Mouse (Mus musculus): ENCODE measurements around the gene Lpin2. TPM values are rescaled to one million over a fixed set of nuclear protein-coding genes. Genes with fewer than 3 reads are reported as not detected.

Lpin2 gene
- total and polyA plus RNA-seq, 3 experiments = 22.4 to 32.1 TPM; not detected in 1

DNA sequence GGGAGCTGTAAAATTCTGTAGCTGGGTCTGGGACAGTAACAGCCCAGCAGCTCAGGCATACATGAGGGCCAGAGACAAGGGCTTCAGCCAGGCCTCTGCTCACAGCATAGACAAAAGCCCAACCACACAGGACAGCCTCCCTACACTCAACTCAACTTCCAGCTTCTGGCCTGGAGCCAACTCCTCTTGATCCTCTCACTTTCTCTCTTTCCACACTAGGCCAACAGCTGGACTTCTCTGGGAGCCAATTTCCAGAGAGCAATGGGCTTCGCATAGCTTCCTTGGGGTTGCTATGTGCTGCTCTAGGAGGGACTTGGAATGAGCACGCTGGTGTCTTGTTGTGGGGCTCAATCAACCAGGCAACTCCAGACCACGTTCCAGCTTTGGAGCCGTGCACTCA, 100.9 kb downstream of the Lpin2 start:
- Histone ChIP-seq H3K79me2 (ENCODE audit: control insufficient read depth, insufficient read depth, low read length, poor library complexity) (peaks cover 28% of the 10 kb centered on the region), H3K36me3 (ENCODE audit: control insufficient read depth in 1 of 2, insufficient read depth in 2 of 2, low read length in 2 of 2) (peaks cover 6 to 34% of the 10 kb centered on the region in 2 experiments), H3K27ac (ENCODE audit: control insufficient read depth, low read depth, low read length) (no peak overlapping the region), H3K4me3 (ENCODE audit: control insufficient read depth in 1 of 2, insufficient read depth in 1 of 2, low read depth in 2 of 2, low read length in 2 of 2) (no peak overlapping the region), H3K27me3 (ENCODE audit: control insufficient read depth in 1 of 2, insufficient read depth in 2 of 2, low read length in 2 of 2) (no peaks in the 10 kb centered on the region), H3K9me3 (replicated peaks; ENCODE audit: insufficient read depth, low read length) (no peaks in the 10 kb centered on the region), H3K4me1 (ENCODE audit: control insufficient read depth in 1 of 2, insufficient read depth in 2 of 2, low read length in 2 of 2) (peaks cover 33 to 35% of the 10 kb centered on the region in 2 experiments), H3K9ac (ENCODE audit: control insufficient read depth, low read depth, low read length, poor library complexity, severe bottlenecking) (no peak overlapping the region)
- no peak for TF ChIP-seq UBTF (IDR thresholded peaks at IDR 0.05; ENCODE audit: borderline replicate concordance, insufficient read depth, low read depth, low read length)
- no peak for TF ChIP-seq TAL1 (IDR thresholded peaks at IDR 0.05; ENCODE audit: low read length)
- TF ChIP-seq POLR2AphosphoS2 (IDR thresholded peaks at IDR 0.05; ENCODE audit: low read length) = no peak
- TF ChIP-seq GATA1 (IDR thresholded peaks at IDR 0.05; ENCODE audit: low read depth, low read length) = no peak
- TF ChIP-seq CHD1 (IDR thresholded peaks at IDR 0.05; ENCODE audit: low read depth, low read length) = no peak
- no peak for TF ChIP-seq JUND (IDR thresholded peaks at IDR 0.05; ENCODE audit: low read depth, low read length)
- DNase-seq (ENCODE audit: low read depth, low spot score) = no peak

DNA sequence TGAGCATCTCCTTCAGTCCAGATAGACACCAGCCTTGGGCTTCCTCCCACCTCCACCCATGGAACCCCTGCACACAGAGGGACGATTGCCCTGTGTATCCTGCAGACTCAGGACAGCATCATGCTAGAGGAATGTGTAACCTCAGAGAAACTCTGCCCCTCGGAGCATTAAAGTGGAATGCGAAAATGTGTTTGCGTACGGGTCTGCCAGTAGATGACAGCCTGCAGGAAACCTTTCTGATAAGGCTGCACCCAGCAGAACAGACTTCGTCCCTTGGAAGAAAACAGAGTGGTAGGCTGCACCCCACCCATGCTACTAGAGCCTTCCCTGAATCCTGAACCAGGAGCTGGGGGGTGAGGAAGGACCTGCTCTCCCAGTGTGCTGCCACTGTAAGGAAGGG, 102.5 kb downstream of the Lpin2 start:
- no peak overlapping the region for H3K4me3 ChIP-seq (ENCODE audit: control insufficient read depth in 1 of 2, insufficient read depth in 1 of 2, low read depth in 2 of 2, low read length in 2 of 2)
- DNase-seq (ENCODE audit: low read depth, low spot score) = peak; percentile 75
- peaks cover 2 to 50% of the 10 kb centered on the region in 2 experiments; a peak in 3 of 4 replicates for H3K36me3 ChIP-seq (ENCODE audit: control insufficient read depth in 1 of 2, insufficient read depth in 2 of 2, low read length in 2 of 2)
- no peaks in the 10 kb centered on the region for H3K9me3 ChIP-seq (replicated peaks; ENCODE audit: insufficient read depth, low read length)
- peaks cover 29% of the 10 kb centered on the region for H3K79me2 ChIP-seq (ENCODE audit: control insufficient read depth, insufficient read depth, low read length, poor library complexity)
- no peaks in the 10 kb centered on the region for H3K27me3 ChIP-seq (ENCODE audit: control insufficient read depth in 1 of 2, insufficient read depth in 2 of 2, low read length in 2 of 2)
- peak overlapping the region; percentile 56 for H3K9ac ChIP-seq (ENCODE audit: control insufficient read depth, low read depth, low read length, poor library complexity, severe bottlenecking)
- peaks cover 41 to 48% of the 10 kb centered on the region in 2 experiments for H3K4me1 ChIP-seq (ENCODE audit: control insufficient read depth in 1 of 2, insufficient read depth in 2 of 2, low read length in 2 of 2)
- peak overlapping the region; percentile 67 for H3K27ac ChIP-seq (ENCODE audit: control insufficient read depth, low read depth, low read length)
- TF ChIP-seq RAD21 (IDR thresholded peaks at IDR 0.05; ENCODE audit: low read depth, low read length) (no peak), ELF1 (IDR thresholded peaks at IDR 0.05; ENCODE audit: low read depth, low read length) (no peak), CTCF (IDR thresholded peaks at IDR 0.05 in 2 of 3, conservative IDR thresholded peaks at IDR 0.05 in 1 of 3; ENCODE audit: control insufficient read depth in 1 of 3, insufficient read depth in 1 of 3, low read depth in 2 of 3, low read length in 3 of 3, poor library complexity in 1 of 3, severe bottlenecking in 1 of 3) (no peak), NELFE (IDR thresholded peaks at IDR 0.05; ENCODE audit: low read depth, low read length) (no peak), UBTF (IDR thresholded peaks at IDR 0.05; ENCODE audit: borderline replicate concordance, insufficient read depth, low read depth, low read length) (no peak), SIN3A (IDR thresholded peaks at IDR 0.05; ENCODE audit: low read length) (peak; percentile 76; the same call in 1 of the 2 replicates), E2F4 (IDR thresholded peaks at IDR 0.05; ENCODE audit: borderline replicate concordance, low read depth, low read length) (no peak), RCOR1 (IDR thresholded peaks at IDR 0.05; ENCODE audit: low read depth, low read length) (peak; percentile 34; the same call in 1 of the 2 replicates), MYC (IDR thresholded peaks at IDR 0.05; ENCODE audit: low read depth, low read length) (0 out of 2 replicates have a peak, but pooled peaks have one; percentile 48), POLR2AphosphoS2 (IDR thresholded peaks at IDR 0.05; ENCODE audit: low read length) (no peak), NRF1 (IDR thresholded peaks at IDR 0.05; ENCODE audit: insufficient read depth, low read depth, low read length, poor library complexity, severe bottlenecking) (no peak), ETS1 (IDR thresholded peaks at IDR 0.05; ENCODE audit: low read depth, low read length) (peak; percentile 68), ZKSCAN1 (IDR thresholded peaks at IDR 0.05; ENCODE audit: low read depth, low read length) (no peak), TCF12 (IDR thresholded peaks at IDR 0.05; ENCODE audit: low read depth, low read length) (0 out of 2 replicates have a peak, but pooled peaks have one; percentile 37), MAX (IDR thresholded peaks at IDR 0.05; ENCODE audit: low read length) (peak; percentile 68; the same call in 1 of the 2 replicates), BHLHE40 (IDR thresholded peaks at IDR 0.05; ENCODE audit: borderline replicate concordance, low read depth, low read length) (no peak), CHD1 (IDR thresholded peaks at IDR 0.05; ENCODE audit: low read depth, low read length) (no peak), GABPA (IDR thresholded peaks at IDR 0.05; ENCODE audit: low read depth, low read length) (no peak), MEF2A (IDR thresholded peaks at IDR 0.05; ENCODE audit: extremely low read depth, insufficient replicate concordance, low read depth, low read length, poor library complexity, severe bottlenecking) (no peak), ZMIZ1 (IDR thresholded peaks at IDR 0.05; ENCODE audit: low read depth, low read length) (no peak), POLR2AphosphoS5 (IDR thresholded peaks at IDR 0.05; ENCODE audit: borderline replicate concordance, low read depth, low read length) (no peak), USF1 (IDR thresholded peaks at IDR 0.05; ENCODE audit: low read depth, low read length) (no peak), TBP (IDR thresholded peaks at IDR 0.05; ENCODE audit: low read depth, low read length) (peak; percentile 29; the same call in 1 of the 2 replicates), JUND (IDR thresholded peaks at IDR 0.05; ENCODE audit: low read depth, low read length) (0 out of 2 replicates have a peak, but pooled peaks have one; percentile 26), SMC3 (IDR thresholded peaks at IDR 0.05; ENCODE audit: low read depth, low read length) (no peak), HCFC1 (IDR thresholded peaks at IDR 0.05; ENCODE audit: low read depth, low read length) (no peak), MYB (IDR thresholded peaks at IDR 0.05; ENCODE audit: low read depth, low read length) (no peak), GATA1 (IDR thresholded peaks at IDR 0.05; ENCODE audit: low read depth, low read length) (peak; percentile 56; the same call in 1 of the 2 replicates), TAL1 (IDR thresholded peaks at IDR 0.05; ENCODE audit: low read length) (peak; percentile 60), ZC3H11A (IDR thresholded peaks at IDR 0.05; ENCODE audit: low read depth, low read length) (no peak)
